Mouse (Mus musculus): ENCODE measurements around the gene Krtap1-3. TPM values are rescaled to one million over a fixed set of nuclear protein-coding genes. Genes with fewer than 3 reads are reported as not detected.

The Krtap1-3 gene
- polyA plus RNA-seq, 1 experiment from 2014 or later, result not detected

GRCm38 (mm10) chr11:99547892-99548291, 43.2 kb downstream of the Krtap1-3 start:
- no peak overlapping the region for H3K9ac ChIP-seq (ENCODE audit: low read length)
- H3K27me3 ChIP-seq (ENCODE audit: control insufficient read depth, insufficient read depth, low read length), result no peaks in the 10 kb centered on the region
- H3K9me3 ChIP-seq (replicated peaks; ENCODE audit: control insufficient read depth, low read length), result no peaks in the 10 kb centered on the region
- H3K36me3 ChIP-seq (ENCODE audit: control insufficient read depth, insufficient read depth), result no peaks in the 10 kb centered on the region
- no peak overlapping the region for H3K27ac ChIP-seq (ENCODE audit: low read length)
- ATAC-seq (replicated peaks; ENCODE audit: extremely low read depth, insufficient read depth, low FRiP score), result no peak
- no peaks in the 10 kb centered on the region for H3K4me1 ChIP-seq (ENCODE audit: control insufficient read depth, insufficient read depth, low read length)
- no peak overlapping the region for H3K4me2 ChIP-seq (ENCODE audit: low read depth, low read length)
- no peak overlapping the region for H3K4me3 ChIP-seq (ENCODE audit: low read length)

Other genes with a start within 250 kb of the Krtap1-3 start
- not detected in 2 replicates for gene Krt27, start 240.2 kb downstream of the Krtap1-3 start, polyA plus RNA-seq (2015; fragmentation: Nextera tagmentation; extraction: Ambion mirVana)
- gene Krt28, start 216.4 kb downstream of the Krtap1-3 start, polyA plus RNA-seq (2015; fragmentation: Nextera tagmentation; extraction: Ambion mirVana), result 0.09 TPM in 1 of 2 replicates, not detected in the other
- gene Krt10, start 202.0 kb downstream of the Krtap1-3 start, polyA plus RNA-seq (2015; fragmentation: Nextera tagmentation; extraction: Ambion mirVana), result 13.2 and 14.1 TPM in 2 replicates
- gene Krt12, start 169.1 kb downstream of the Krtap1-3 start, polyA plus RNA-seq (2015; fragmentation: Nextera tagmentation; extraction: Ambion mirVana), result 0.07 TPM in 1 of 2 replicates, not detected in the other
- 0.54 and 2.5 TPM in 2 replicates for gene Krt20, start 153.2 kb downstream of the Krtap1-3 start, polyA plus RNA-seq (2015; fragmentation: Nextera tagmentation; extraction: Ambion mirVana)
- gene Krt23, start 98.2 kb downstream of the Krtap1-3 start, polyA plus RNA-seq (2015; fragmentation: Nextera tagmentation; extraction: Ambion mirVana), result 0.46 and 0.70 TPM in 2 replicates
- not detected in 2 replicates for gene Krt39, start 70.0 kb downstream of the Krtap1-3 start, polyA plus RNA-seq (2015; fragmentation: Nextera tagmentation; extraction: Ambion mirVana)
- gene Krt40, start 48.2 kb downstream of the Krtap1-3 start, polyA plus RNA-seq (2015; fragmentation: Nextera tagmentation; extraction: Ambion mirVana), result not detected in 2 replicates
- not detected in 2 replicates for gene Krtap3-3, start 40.5 kb downstream of the Krtap1-3 start, polyA plus RNA-seq (2015; fragmentation: Nextera tagmentation; extraction: Ambion mirVana)
- gene Krtap3-2, start 34.5 kb downstream of the Krtap1-3 start, polyA plus RNA-seq (2015; fragmentation: Nextera tagmentation; extraction: Ambion mirVana), result not detected in 2 replicates
- gene Gm11939, start 31.9 kb downstream of the Krtap1-3 start, polyA plus RNA-seq (2015; fragmentation: Nextera tagmentation; extraction: Ambion mirVana), result not detected in 2 replicates
- not detected in 2 replicates for gene Krtap3-1, start 24.7 kb downstream of the Krtap1-3 start, polyA plus RNA-seq (2015; fragmentation: Nextera tagmentation; extraction: Ambion mirVana)
- gene Krtap1-5, start 10.3 kb downstream of the Krtap1-3 start, polyA plus RNA-seq (2015; fragmentation: Nextera tagmentation; extraction: Ambion mirVana), result not detected in 2 replicates
- not detected in 2 replicates for gene Krtap1-4, start 7.7 kb downstream of the Krtap1-3 start, polyA plus RNA-seq (2015; fragmentation: Nextera tagmentation; extraction: Ambion mirVana)
- not detected in 2 replicates for gene Krtap9-3, start 6.8 kb upstream of the Krtap1-3 start, polyA plus RNA-seq (2015; fragmentation: Nextera tagmentation; extraction: Ambion mirVana)
- gene Gm11938, start 12.0 kb upstream of the Krtap1-3 start, polyA plus RNA-seq (2015; fragmentation: Nextera tagmentation; extraction: Ambion mirVana), result not detected in 2 replicates
- not detected in 2 replicates for gene Gm11937, start 18.9 kb upstream of the Krtap1-3 start, polyA plus RNA-seq (2015; fragmentation: Nextera tagmentation; extraction: Ambion mirVana)
- gene Krtap2-4, start 23.5 kb upstream of the Krtap1-3 start, polyA plus RNA-seq (2015; fragmentation: Nextera tagmentation; extraction: Ambion mirVana), result not detected in 2 replicates
- not detected in 2 replicates for gene Gm11562, start 29.1 kb upstream of the Krtap1-3 start, polyA plus RNA-seq (2015; fragmentation: Nextera tagmentation; extraction: Ambion mirVana)
- gene Krtap4-1, start 36.9 kb upstream of the Krtap1-3 start, polyA plus RNA-seq (2015; fragmentation: Nextera tagmentation; extraction: Ambion mirVana), result not detected in 2 replicates
- not detected in 2 replicates for gene Krtap4-2, start 43.7 kb upstream of the Krtap1-3 start, polyA plus RNA-seq (2015; fragmentation: Nextera tagmentation; extraction: Ambion mirVana)
- not detected in 2 replicates for gene Krtap4-7, start 52.8 kb upstream of the Krtap1-3 start, polyA plus RNA-seq (2015; fragmentation: Nextera tagmentation; extraction: Ambion mirVana)
- gene Gm11555, start 58.9 kb upstream of the Krtap1-3 start, polyA plus RNA-seq (2015; fragmentation: Nextera tagmentation; extraction: Ambion mirVana), result not detected in 2 replicates
- not detected in 2 replicates for gene Gm11563, start 67.6 kb upstream of the Krtap1-3 start, polyA plus RNA-seq (2015; fragmentation: Nextera tagmentation; extraction: Ambion mirVana)
- not detected in 2 replicates for gene Krtap4-6, start 74.6 kb upstream of the Krtap1-3 start, polyA plus RNA-seq (2015; fragmentation: Nextera tagmentation; extraction: Ambion mirVana)
- gene Gm14190, start 99.4 kb upstream of the Krtap1-3 start, polyA plus RNA-seq (2015; fragmentation: Nextera tagmentation; extraction: Ambion mirVana), result not detected in 2 replicates
- not detected in 2 replicates for gene Gm14180, start 143.0 kb upstream of the Krtap1-3 start, polyA plus RNA-seq (2015; fragmentation: Nextera tagmentation; extraction: Ambion mirVana)
- gene Gm11595, start 181.6 kb upstream of the Krtap1-3 start, polyA plus RNA-seq (2015; fragmentation: Nextera tagmentation; extraction: Ambion mirVana), result not detected in 2 replicates
- gene Krtap4-8, start 189.4 kb upstream of the Krtap1-3 start, polyA plus RNA-seq (2015; fragmentation: Nextera tagmentation; extraction: Ambion mirVana), result not detected in 2 replicates
- not detected in 2 replicates for gene Krtap4-9, start 193.9 kb upstream of the Krtap1-3 start, polyA plus RNA-seq (2015; fragmentation: Nextera tagmentation; extraction: Ambion mirVana)
- gene Gm11596, start 202.1 kb upstream of the Krtap1-3 start, polyA plus RNA-seq (2015; fragmentation: Nextera tagmentation; extraction: Ambion mirVana), result not detected in 2 replicates
- not detected in 2 replicates for gene Gm11569, start 207.6 kb upstream of the Krtap1-3 start, polyA plus RNA-seq (2015; fragmentation: Nextera tagmentation; extraction: Ambion mirVana)
- gene Gm11554, start 213.1 kb upstream of the Krtap1-3 start, polyA plus RNA-seq (2015; fragmentation: Nextera tagmentation; extraction: Ambion mirVana), result not detected in 2 replicates
- not detected in 2 replicates for gene Krtap4-13, start 218.6 kb upstream of the Krtap1-3 start, polyA plus RNA-seq (2015; fragmentation: Nextera tagmentation; extraction: Ambion mirVana)
- gene Gm11564, start 224.3 kb upstream of the Krtap1-3 start, polyA plus RNA-seq (2015; fragmentation: Nextera tagmentation; extraction: Ambion mirVana), result not detected in 2 replicates
- not detected in 2 replicates for gene 2300003K06Rik, start 246.7 kb upstream of the Krtap1-3 start, polyA plus RNA-seq (2015; fragmentation: Nextera tagmentation; extraction: Ambion mirVana)